Mouse (Mus musculus): ENCODE results near the gene Fam122c. TPM values are rescaled to one million over a fixed set of nuclear protein-coding genes. Genes with fewer than 3 reads are reported as not detected.

The Fam122c gene
- total RNA-seq, 1 experiment from 2014 or later = not detected

- peak; percentile 42 to 62; a peak in 3 of 4 replicates for ATAC-seq (replicated peaks in 1 of 2; ENCODE audit: insufficient read depth in 1 of 2, low FRiP score in 2 of 2, low TSS enrichment in 1 of 2, low read depth in 1 of 2, poor library complexity in 2 of 2, severe bottlenecking in 2 of 2)
Measured at GRCm38 (mm10) chrX:53341531-53341930, 68.3 kb downstream of the Fam122c start.

GRCm38 (mm10) chrX:53348374-53348773 lies 75.2 kb downstream of the Fam122c start:
- no peak for ATAC-seq (replicated peaks in 1 of 2; ENCODE audit: insufficient read depth in 1 of 2, low FRiP score in 2 of 2, low TSS enrichment in 1 of 2, low read depth in 1 of 2, poor library complexity in 2 of 2, severe bottlenecking in 2 of 2)

DNA sequence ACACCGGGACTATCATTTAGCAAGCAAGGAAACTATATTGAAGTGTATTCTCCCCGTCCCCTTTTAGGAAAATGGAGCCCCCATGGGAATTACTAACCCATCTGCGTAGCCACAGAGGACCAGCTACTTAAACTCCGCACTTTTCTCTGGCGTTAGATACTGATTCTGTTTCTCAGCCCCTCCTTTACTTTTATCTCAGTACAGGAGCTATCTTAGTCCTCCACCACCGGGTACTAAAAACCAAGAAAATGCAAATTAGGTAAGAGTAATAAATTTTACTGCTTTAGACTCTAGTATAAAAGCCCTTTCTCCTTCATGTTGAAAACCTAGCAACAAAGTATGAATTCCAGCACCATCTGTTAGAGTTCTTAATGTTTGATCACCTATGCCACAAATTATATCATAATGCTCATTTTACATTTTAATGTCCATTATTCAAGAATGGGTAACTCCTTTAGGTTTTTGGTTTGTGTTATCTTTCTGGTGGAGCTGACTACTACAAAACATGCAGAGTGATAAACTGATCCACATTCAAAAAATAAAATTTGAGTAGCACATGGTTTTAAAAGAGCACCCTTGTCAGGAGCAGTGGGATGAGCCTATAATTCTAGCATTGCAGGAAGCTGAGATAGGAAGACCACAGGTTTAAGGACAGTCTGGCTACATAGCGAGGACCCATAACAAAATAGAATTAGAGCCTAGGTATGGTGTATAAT lies 91.6 kb downstream of the Fam122c start:
- no peak for ATAC-seq (replicated peaks in 1 of 2; ENCODE audit: insufficient read depth in 1 of 2, low FRiP score in 2 of 2, low TSS enrichment in 1 of 2, low read depth in 1 of 2, poor library complexity in 2 of 2, severe bottlenecking in 2 of 2)

GRCm38 (mm10) chrX:53369534-53370365 lies 96.5 kb downstream of the Fam122c start:
- ATAC-seq (replicated peaks in 1 of 2; ENCODE audit: insufficient read depth in 1 of 2, low FRiP score in 2 of 2, low TSS enrichment in 1 of 2, low read depth in 1 of 2, poor library complexity in 2 of 2, severe bottlenecking in 2 of 2) = peak; percentile 64 to 70

DNA sequence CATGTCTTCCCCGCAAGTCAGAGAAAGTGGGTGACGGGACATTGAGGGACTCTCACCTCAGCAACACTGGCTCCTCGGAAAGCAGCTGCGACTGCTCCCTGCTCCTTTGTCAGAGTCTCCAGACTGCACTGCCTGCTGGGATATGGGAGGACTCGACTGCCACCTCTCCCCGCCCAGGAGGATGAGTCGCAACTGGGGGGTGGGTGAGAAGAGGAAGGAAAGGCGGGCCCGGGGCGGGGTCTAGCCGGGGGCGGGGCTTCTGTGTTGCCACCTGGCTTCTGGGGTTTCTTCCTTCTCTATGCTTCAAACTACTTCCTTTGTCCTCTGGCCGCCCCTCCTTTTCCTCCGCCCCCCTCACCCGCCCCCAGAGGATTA lies 97.1 kb downstream of the Fam122c start, which contains the start of gene Mospd1:
Gene Mospd1 (minus strand): TSS at position 137 of the 375 bp plus-strand sequence.
- ATAC-seq (replicated peaks in 1 of 2; ENCODE audit: insufficient read depth in 1 of 2, low FRiP score in 2 of 2, low TSS enrichment in 1 of 2, low read depth in 1 of 2, poor library complexity in 2 of 2, severe bottlenecking in 2 of 2) = peak; percentile 95 to 97

Other genes starting within 250 kb of the Fam122c start
- gene Plac1, start 33.3 kb upstream of the Fam122c start, total RNA-seq (2017) = not detected in 2 replicates
- 7.6 TPM in 2 replicates for gene Fam122b, start 3.6 kb upstream of the Fam122c start, total RNA-seq (2017)
- gene Mospd1, start 97.1 kb downstream of the Fam122c start, total RNA-seq (2017) = 21.0 and 23.7 TPM in 2 replicates
- not detected in 2 replicates for gene Etd, start 161.5 kb downstream of the Fam122c start, total RNA-seq (2017)